Mouse (Mus musculus) heart, adult 11 months (tissue): ENCODE measurements around the gene Olfr1410.
A peak's percentile ranks its signal among the peaks of the same experiment; 100 is the strongest.

Experiments used
- DNase-seq: peaks from one replicate; pipeline ENCODE4 v3.0.0; 2022

Gene Olfr1410

GRCm38 (mm10) chr1:92605482-92605881, at the start of gene Olfr1410:
Gene Olfr1410, plus strand, starts transcription at chr1:92605782.
- no peak for DNase-seq

GRCm38 (mm10) chr1:92571022-92571421, 34.6 kb upstream of the Olfr1410 start, which contains the start of gene Olfr1413:
Gene Olfr1413, plus strand, starts transcription at chr1:92571322.
- no peak for DNase-seq

GRCm38 (mm10) chr1:92585479-92585878, 20.1 kb upstream of the Olfr1410 start, which contains the start of gene Olfr1412:
Gene Olfr1412, plus strand, starts transcription at chr1:92585779.
- no peak for DNase-seq

- no peak for DNase-seq
Measured at GRCm38 (mm10) chr1:92594111-92594510, 11.5 kb upstream of the Olfr1410 start, which contains the start of gene Olfr1411. Gene Olfr1411, plus strand, starts transcription at chr1:92594411.

- DNase-seq = no peak
Measured at GRCm38 (mm10) chr1:92596019-92596418, 9.6 kb upstream of the Olfr1410 start.

- no peak for DNase-seq
Measured at GRCm38 (mm10) chr1:92607711-92608110, 2.1 kb downstream of the Olfr1410 start.

GRCm38 (mm10) chr1:92611008-92611407, 5.4 kb downstream of the Olfr1410 start:
- DNase-seq = no peak

GRCm38 (mm10) chr1:92613175-92613574, 7.6 kb downstream of the Olfr1410 start:
- DNase-seq = no peak

GRCm38 (mm10) chr1:92614516-92614915, 8.9 kb downstream of the Olfr1410 start:
- DNase-seq = no peak

GRCm38 (mm10) chr1:92616046-92616445, 10.5 kb downstream of the Olfr1410 start:
- no peak for DNase-seq

GRCm38 (mm10) chr1:92617488-92617887, 11.9 kb downstream of the Olfr1410 start, which contains the start of gene Olfr12:
Gene Olfr12, plus strand, starts transcription at chr1:92617788.
- DNase-seq = no peak

- no peak for DNase-seq
Measured at GRCm38 (mm10) chr1:92618360-92618759, 12.8 kb downstream of the Olfr1410 start.

- no peak for DNase-seq
Measured at GRCm38 (mm10) chr1:92628227-92628626, 22.6 kb downstream of the Olfr1410 start.

- DNase-seq = peak; percentile 61
Measured at GRCm38 (mm10) chr1:92632196-92632595, 26.6 kb downstream of the Olfr1410 start.

- peak; percentile 79 for DNase-seq
Measured at GRCm38 (mm10) chr1:92632948-92633347, 27.4 kb downstream of the Olfr1410 start.

- peak; percentile 69 for DNase-seq
Measured at GRCm38 (mm10) chr1:92633726-92634125, 28.1 kb downstream of the Olfr1410 start.

- peak; percentile 78 for DNase-seq
Measured at GRCm38 (mm10) chr1:92634569-92634968, 29.0 kb downstream of the Olfr1410 start.

GRCm38 (mm10) chr1:92634976-92635599, 29.5 kb downstream of the Olfr1410 start:
- DNase-seq = peak; percentile 83

GRCm38 (mm10) chr1:92636015-92636414, 30.4 kb downstream of the Olfr1410 start:
- peak; percentile 83 for DNase-seq

- peak; percentile 61 for DNase-seq
Measured at GRCm38 (mm10) chr1:92636676-92637075, 31.1 kb downstream of the Olfr1410 start.

- DNase-seq = peak; percentile 74
Measured at GRCm38 (mm10) chr1:92637501-92638172, 32.1 kb downstream of the Olfr1410 start.

GRCm38 (mm10) chr1:92638181-92638580, 32.6 kb downstream of the Olfr1410 start:
- DNase-seq = no peak

- peak; percentile 53 for DNase-seq
Measured at GRCm38 (mm10) chr1:92638736-92639135, 33.2 kb downstream of the Olfr1410 start.

- peak; percentile 83 for DNase-seq
Measured at GRCm38 (mm10) chr1:92640393-92640792, 34.8 kb downstream of the Olfr1410 start.
